Mouse (Mus musculus): ENCODE data around the gene Mrpl33.

GRCm38 (mm10) chr5:31563905-31564304, 32.8 kb upstream of the Mrpl33 start:
- no peak for TF ChIP-seq POLR2A (IDR thresholded peaks at IDR 0.05; ENCODE audit: control insufficient read depth, extremely low read depth, insufficient read depth, low read length, poor library complexity)
- TF ChIP-seq CTCF (IDR thresholded peaks at IDR 0.05; ENCODE audit: borderline replicate concordance, control insufficient read depth, extremely low read depth, insufficient read depth, low read length, poor library complexity), result no peak
